Mouse (Mus musculus): ENCODE results near the gene S100a4. TPM values are rescaled to one million over a fixed set of nuclear protein-coding genes. Genes with fewer than 3 reads are reported as not detected.

Gene S100a4
- polyA plus RNA-seq, 1 experiment from 2014 or later, result 1.6 TPM

DNA sequence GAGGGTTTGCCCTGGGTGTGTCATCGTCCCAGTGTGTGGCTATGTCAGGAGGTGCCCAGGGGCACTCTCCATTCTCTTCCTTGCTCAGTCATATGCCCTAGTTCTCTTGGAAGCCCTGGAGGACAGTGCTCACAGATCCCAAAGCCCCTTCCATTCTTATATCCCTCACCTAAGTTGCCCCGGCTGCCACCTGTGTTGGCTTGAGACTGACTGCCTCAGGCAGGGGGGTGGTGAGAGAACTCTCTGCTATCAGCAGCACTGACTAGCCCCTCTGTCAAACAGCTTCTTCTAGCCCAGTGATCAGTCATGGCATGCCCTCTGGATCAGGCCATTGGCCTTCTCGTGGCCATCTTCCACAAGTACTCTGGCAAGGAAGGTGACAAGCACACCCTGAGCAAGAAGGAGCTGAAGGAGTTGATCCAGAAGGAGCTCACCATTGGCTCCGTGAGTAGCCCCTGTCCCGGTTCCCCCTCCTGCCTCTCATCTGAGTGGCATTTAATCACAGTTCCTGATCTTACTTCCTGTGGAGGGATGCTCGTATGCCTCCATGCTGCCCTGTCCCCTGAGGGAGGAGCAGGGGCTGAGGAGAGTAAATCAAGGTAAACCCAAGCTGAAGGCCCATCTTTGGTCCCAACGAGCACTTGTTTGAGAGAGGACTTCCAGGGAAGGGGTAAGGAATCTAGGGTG, 10.0 kb downstream of the S100a4 start:
- H3K36me3 ChIP-seq (ENCODE audit: poor library complexity, severe bottlenecking), result no peaks in the 10 kb centered on the region
- H3K27me3 ChIP-seq, result 0 out of 2 replicates have a peak, but pooled peaks cover 7% of the 10 kb centered on the region
- H3K4me1 ChIP-seq, result peaks cover 6% of the 10 kb centered on the region; the same call in 1 of the 2 replicates
- H3K4me2 ChIP-seq, result peak overlapping the region; percentile 62
- no peaks in the 10 kb centered on the region for H3K9me3 ChIP-seq (replicated peaks)
- H3K27ac ChIP-seq, result no peak overlapping the region
- H3K9ac ChIP-seq, result no peak overlapping the region
- 73% methylated on average over 7 of the region's 7 CpGs for WGBS
- peak overlapping the region; percentile 30; the same call in 1 of the 2 replicates for H3K4me3 ChIP-seq
- ATAC-seq, result no peak

DNA sequence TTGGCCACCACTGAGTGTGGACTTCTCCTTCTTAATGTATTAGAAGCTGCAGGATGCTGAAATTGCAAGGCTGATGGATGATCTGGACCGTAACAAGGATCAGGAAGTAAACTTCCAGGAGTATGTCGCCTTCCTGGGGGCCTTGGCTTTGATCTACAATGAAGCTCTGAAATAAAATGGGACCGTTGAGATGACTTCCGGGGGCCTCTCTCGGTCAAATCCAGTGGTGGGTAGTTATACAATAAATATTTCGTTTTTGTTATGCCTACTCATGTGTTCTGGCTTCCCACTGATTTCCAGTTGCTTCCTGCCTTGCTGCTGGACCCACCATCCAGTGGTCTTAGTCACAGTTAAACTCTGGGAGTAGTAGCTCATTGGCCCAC, 10.6 kb downstream of the S100a4 start:
- Histone ChIP-seq H3K27ac (no peak overlapping the region), H3K27me3 (0 out of 2 replicates have a peak, but pooled peaks cover 7% of the 10 kb centered on the region), H3K9ac (no peak overlapping the region), H3K9me3 (replicated peaks) (no peaks in the 10 kb centered on the region), H3K4me3 (no peak overlapping the region), H3K4me2 (no peak overlapping the region), H3K4me1 (peaks cover 6% of the 10 kb centered on the region; the same call in 1 of the 2 replicates), H3K36me3 (ENCODE audit: poor library complexity, severe bottlenecking) (no peaks in the 10 kb centered on the region)
- 86% methylated on average over 6 of the region's 6 CpGs for WGBS
- no peak for ATAC-seq

DNA sequence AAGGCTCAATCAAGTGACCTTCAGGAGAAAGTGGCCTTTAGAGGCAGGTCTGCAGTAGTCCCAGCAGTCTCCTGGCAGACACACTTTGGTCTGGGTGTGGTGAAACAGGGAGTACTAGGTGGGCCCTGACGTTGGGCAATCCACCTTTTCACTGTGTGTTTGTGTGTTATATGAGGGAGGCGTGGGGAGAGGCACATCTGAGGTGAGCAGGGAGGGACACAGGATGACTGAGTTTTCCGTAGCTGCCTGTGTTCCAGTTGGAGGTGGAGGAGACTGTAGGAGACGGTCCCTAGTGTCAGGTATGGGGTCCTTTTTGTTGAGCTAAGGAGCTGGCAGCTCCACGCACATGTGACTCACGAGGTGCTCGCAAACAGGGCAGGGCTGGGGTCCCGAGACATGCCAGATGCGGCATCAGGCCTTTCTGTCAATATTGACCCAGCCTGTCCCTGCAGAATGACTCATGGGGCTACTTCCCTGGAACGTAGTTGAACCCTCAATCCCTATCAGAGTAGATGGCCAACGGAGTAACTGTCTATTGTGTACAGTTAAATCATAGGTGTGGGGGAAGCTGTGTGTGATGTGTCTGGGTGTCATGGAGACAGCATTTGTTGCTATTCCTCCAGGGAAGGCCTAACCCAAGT, 11.2 kb downstream of the S100a4 start:
- peaks cover 6% of the 10 kb centered on the region; the same call in 1 of the 2 replicates for H3K4me1 ChIP-seq
- 0 out of 2 replicates have a peak, but pooled peaks cover 7% of the 10 kb centered on the region for H3K27me3 ChIP-seq
- no peak overlapping the region for H3K27ac ChIP-seq
- 0 out of 2 replicates have a peak, but pooled peaks have one; percentile 12 for ATAC-seq
- no peak overlapping the region for H3K4me2 ChIP-seq
- H3K36me3 ChIP-seq (ENCODE audit: poor library complexity, severe bottlenecking), result no peaks in the 10 kb centered on the region
- no peak overlapping the region for H3K9ac ChIP-seq
- H3K9me3 ChIP-seq (replicated peaks), result no peaks in the 10 kb centered on the region
- 86% methylated on average over 11 of the region's 11 CpGs for WGBS
- H3K4me3 ChIP-seq, result no peak overlapping the region

DNA sequence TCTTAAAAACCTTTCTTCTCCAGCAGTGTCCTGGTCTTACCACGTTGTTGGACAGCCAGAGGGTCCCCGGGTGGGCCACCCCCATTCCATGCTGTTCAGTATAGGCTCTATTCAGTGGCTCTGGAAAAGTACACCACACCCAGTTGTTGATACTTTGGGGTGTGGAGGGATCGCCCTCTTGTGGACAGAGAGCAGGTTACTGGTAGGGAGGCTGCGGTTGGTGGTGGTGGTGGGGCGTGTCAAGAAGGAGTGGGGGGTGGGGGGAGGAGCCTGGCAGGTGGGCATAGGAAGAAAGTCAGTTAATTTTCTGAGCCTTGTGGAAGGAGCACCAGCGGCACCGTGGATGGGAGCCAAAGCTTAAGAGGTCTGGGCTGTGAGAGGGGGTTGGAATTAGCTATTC, 11.8 kb downstream of the S100a4 start:
- Histone ChIP-seq H3K27ac (no peak overlapping the region), H3K9me3 (replicated peaks) (no peaks in the 10 kb centered on the region), H3K9ac (no peak overlapping the region), H3K27me3 (0 out of 2 replicates have a peak, but pooled peaks cover 7% of the 10 kb centered on the region), H3K36me3 (ENCODE audit: poor library complexity, severe bottlenecking) (no peaks in the 10 kb centered on the region), H3K4me1 (peaks cover 6% of the 10 kb centered on the region; the same call in 1 of the 2 replicates), H3K4me3 (no peak overlapping the region), H3K4me2 (no peak overlapping the region)
- 7% methylated on average over 7 of the region's 7 CpGs for WGBS
- ATAC-seq, result peak; percentile 72

DNA sequence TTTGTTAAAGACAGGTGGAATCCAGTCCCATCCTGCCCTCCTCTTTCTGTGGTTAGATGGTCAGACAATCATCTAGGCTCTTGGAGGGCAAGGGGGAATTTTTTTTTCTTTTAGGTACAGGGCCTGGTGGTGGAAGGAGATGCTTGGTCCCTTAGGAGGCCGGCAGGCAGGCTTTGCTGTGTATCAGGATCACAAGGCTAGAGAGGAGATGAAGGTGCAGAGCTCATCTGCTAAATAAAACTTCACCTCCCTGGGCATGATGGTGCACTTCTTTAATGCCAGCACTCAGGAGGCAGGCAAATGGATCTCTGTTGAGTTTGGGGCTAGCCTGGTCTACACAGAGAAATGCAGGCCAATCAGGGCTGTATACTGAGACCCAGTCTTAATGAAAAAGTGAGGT, 12.3 kb downstream of the S100a4 start:
- H3K4me3 ChIP-seq, result no peak overlapping the region
- H3K9ac ChIP-seq, result no peak overlapping the region
- no peak overlapping the region for H3K4me2 ChIP-seq
- no peaks in the 10 kb centered on the region for H3K9me3 ChIP-seq (replicated peaks)
- H3K4me1 ChIP-seq, result peaks cover 6% of the 10 kb centered on the region; the same call in 1 of the 2 replicates
- 0 out of 2 replicates have a peak, but pooled peaks cover 7% of the 10 kb centered on the region for H3K27me3 ChIP-seq
- 74% methylated on average over 1 of the region's 1 CpGs for WGBS
- no peaks in the 10 kb centered on the region for H3K36me3 ChIP-seq (ENCODE audit: poor library complexity, severe bottlenecking)
- no peak for ATAC-seq
- H3K27ac ChIP-seq, result no peak overlapping the region

DNA sequence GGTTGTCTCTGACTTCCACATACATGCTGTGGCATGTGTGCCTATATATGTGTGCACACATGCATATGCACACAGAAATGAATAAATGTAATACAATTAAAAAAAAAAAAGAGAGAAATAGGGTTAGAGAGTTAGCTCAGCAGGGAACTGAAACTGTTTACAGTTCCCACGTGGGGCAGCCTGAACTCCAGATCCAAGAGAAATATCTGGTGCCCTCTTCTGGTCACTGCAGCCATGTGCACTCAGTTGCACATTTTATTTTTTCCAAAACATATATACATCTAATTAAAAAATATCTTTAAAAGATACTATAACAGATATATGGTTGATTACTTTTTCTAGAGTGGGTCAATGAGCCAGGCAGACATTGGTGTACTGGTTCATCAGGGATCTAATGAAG, 14.0 kb downstream of the S100a4 start:
- Histone ChIP-seq H3K36me3 (ENCODE audit: poor library complexity, severe bottlenecking) (no peaks in the 10 kb centered on the region), H3K27ac (no peak overlapping the region), H3K4me3 (no peak overlapping the region), H3K4me2 (no peak overlapping the region), H3K4me1 (peaks cover 6% of the 10 kb centered on the region; the same call in 1 of the 2 replicates), H3K27me3 (0 out of 2 replicates have a peak, but pooled peaks cover 7% of the 10 kb centered on the region), H3K9ac (no peak overlapping the region), H3K9me3 (replicated peaks) (no peaks in the 10 kb centered on the region)
- WGBS, result 14% methylated on average over 1 of the region's 1 CpGs
- no peak for ATAC-seq

DNA sequence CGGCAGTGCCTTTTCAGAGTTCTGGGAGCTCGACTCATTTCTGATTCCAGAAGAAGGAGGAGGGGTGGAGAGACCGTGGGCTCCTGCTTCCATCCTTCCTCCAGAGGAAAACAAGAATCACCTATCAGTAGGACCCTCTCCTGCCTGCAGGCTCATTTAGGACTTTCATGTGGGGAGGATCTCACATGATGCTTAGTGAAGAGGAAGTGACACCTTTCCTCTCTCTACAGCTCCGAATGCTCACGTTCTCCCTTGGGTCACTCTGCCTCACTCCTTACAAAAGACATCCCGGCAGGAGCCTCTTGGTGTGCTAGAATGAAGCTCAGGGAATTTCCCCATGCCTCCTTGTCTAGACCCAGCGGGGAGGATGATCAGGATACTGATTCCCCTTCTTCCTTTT, 18.0 kb downstream of the S100a4 start:
- no peak overlapping the region for H3K4me2 ChIP-seq
- 64% methylated on average over 7 of the region's 7 CpGs for WGBS
- H3K9me3 ChIP-seq (replicated peaks), result no peaks in the 10 kb centered on the region
- H3K36me3 ChIP-seq (ENCODE audit: poor library complexity, severe bottlenecking), result no peaks in the 10 kb centered on the region
- no peak overlapping the region for H3K9ac ChIP-seq
- H3K27me3 ChIP-seq, result no peaks in the 10 kb centered on the region
- H3K4me1 ChIP-seq, result peaks cover 26% of the 10 kb centered on the region
- no peak overlapping the region for H3K4me3 ChIP-seq
- ATAC-seq, result no peak
- no peak overlapping the region for H3K27ac ChIP-seq

DNA sequence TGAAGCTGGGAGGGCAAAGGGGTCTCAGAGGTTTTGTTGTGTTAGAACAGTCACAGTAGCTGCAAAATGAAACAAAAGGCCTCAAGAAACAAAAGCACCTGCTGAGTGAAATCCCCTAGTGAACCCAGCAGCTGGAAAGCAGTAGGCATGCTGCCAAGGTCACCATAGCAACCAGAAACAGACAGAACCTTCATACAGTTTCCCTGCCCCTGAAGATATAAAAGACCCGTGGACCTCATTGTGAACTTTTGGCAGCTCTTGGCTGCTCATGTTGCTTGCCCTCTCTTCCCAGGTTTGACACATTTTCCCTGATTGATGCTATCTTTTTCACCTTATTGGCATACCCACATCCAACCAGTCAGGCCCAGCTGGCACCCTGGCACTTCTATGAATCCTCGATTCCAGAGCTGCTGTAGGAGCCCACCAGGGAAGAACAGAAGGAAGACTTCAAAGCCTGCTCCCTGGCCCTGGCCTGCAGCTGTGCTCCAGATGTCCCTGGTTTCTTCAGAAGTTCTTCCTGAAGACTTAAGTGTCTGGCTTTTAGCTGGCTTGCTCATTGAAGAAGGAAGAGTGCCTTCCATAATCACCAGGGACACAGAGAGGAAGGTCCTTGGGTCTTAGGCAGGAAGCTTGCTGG, 20.0 kb downstream of the S100a4 start:
- H3K27me3 ChIP-seq, result no peaks in the 10 kb centered on the region
- 5% methylated on average over 2 of the region's 2 CpGs for WGBS
- H3K4me3 ChIP-seq, result no peak overlapping the region

DNA sequence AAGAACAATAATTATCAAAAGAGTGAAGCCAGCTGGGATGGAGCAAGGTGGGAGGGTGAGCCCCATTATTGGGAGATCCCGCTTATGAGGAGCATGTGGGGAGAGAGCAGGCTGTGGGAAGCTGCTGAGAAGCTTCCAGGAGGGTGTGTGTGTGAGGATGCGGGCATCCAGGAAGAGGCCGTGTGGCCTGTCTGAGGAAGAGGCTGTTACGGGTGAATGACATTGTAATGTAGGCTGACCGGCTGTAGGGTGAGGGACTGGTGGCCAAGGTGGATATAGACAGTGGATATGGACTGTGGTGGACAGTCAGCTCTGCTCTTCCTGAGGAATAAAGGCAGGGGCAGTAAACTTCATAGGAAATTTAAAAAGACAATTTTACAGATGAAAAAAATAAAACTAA, 21.9 kb downstream of the S100a4 start:
- Histone ChIP-seq H3K36me3 (ENCODE audit: poor library complexity, severe bottlenecking) (no peaks in the 10 kb centered on the region), H3K4me1 (peaks cover 26% of the 10 kb centered on the region), H3K9me3 (replicated peaks) (no peaks in the 10 kb centered on the region), H3K27ac (no peak overlapping the region), H3K27me3 (no peaks in the 10 kb centered on the region), H3K9ac (no peak overlapping the region), H3K4me2 (no peak overlapping the region), H3K4me3 (no peak overlapping the region)
- 0 out of 2 replicates have a peak, but pooled peaks have one; percentile 23 for ATAC-seq
- WGBS, result 73% methylated on average over 5 of the region's 5 CpGs

More for the DNA sequence above, 20.0 kb downstream of the S100a4 start:
- H3K9ac ChIP-seq, result no peak overlapping the region
- H3K4me2 ChIP-seq, result 0 out of 2 replicates have a peak overlapping the region, but pooled peaks have one; percentile 7
- ATAC-seq, result peak; percentile 71; the same call in 1 of the 2 replicates
- no peaks in the 10 kb centered on the region for H3K36me3 ChIP-seq (ENCODE audit: poor library complexity, severe bottlenecking)
- no peaks in the 10 kb centered on the region for H3K9me3 ChIP-seq (replicated peaks)
- peaks cover 26% of the 10 kb centered on the region for H3K4me1 ChIP-seq
- H3K27ac ChIP-seq, result peak overlapping the region; percentile 54

DNA sequence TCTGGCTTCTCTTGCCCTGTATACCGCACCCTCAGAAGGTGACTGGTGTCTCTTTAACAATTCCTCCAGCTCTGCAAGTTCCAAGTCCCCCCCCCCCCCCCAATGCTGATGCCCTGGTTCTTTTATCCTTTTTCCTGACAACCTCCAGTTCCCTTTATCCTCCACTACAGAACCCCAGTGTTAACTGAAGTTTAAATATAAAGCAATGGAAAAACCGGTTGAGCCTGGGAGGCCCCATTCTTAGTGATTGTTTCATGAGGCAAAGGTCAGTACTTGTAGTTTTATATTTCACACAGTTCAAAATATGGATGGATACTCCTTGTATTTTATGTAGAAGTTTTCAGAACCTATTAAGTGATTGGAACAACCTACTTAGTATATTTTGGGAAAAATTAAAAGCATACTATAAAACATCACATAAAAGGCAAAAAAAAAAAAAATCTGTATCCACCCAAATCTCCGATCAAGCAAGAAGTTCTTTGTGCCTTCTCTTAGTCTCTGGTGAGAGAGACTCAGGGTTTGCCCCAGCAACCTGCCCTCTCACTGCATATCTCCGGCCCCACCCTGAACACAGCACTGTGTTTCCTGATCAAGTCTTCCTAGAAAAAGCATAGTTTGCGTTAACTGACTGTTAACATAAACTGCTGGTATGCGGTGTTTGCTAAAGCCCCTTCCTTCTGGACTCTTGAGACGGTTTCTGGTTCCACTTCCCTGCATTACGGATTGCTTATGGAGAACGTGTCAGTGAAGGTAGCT, 22.9 kb downstream of the S100a4 start:
- Histone ChIP-seq H3K9me3 (replicated peaks) (no peaks in the 10 kb centered on the region), H3K4me1 (peaks cover 26% of the 10 kb centered on the region), H3K4me2 (no peak overlapping the region), H3K9ac (no peak overlapping the region), H3K4me3 (no peak overlapping the region), H3K27me3 (no peaks in the 10 kb centered on the region), H3K27ac (no peak overlapping the region), H3K36me3 (ENCODE audit: poor library complexity, severe bottlenecking) (no peaks in the 10 kb centered on the region)
- WGBS, result 82% methylated on average over 9 of the region's 9 CpGs
- no peak for ATAC-seq

DNA sequence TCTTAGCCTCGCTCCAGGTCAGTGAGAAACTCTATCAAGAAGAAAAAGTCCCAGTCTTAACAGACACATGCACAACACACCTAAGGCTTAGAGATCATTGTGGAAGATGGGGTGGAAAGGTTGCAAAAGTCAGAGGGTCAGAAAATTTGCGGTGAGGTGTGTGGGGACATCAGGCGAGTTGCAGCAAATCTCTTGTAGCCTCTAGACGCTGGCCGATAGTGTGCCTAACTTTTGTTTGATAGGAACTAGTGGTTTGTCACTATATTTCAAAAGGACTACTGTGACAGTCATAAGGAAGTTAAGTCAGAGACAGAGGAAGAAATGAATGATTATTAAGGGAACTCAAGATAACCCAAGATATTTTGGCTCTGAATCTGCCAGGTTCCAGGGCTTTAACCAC, 23.8 kb downstream of the S100a4 start:
- no peak for ATAC-seq
- Histone ChIP-seq H3K9ac (no peak overlapping the region), H3K9me3 (replicated peaks) (no peaks in the 10 kb centered on the region), H3K36me3 (ENCODE audit: poor library complexity, severe bottlenecking) (no peaks in the 10 kb centered on the region), H3K27ac (no peak overlapping the region), H3K4me2 (no peak overlapping the region), H3K4me1 (peaks cover 26% of the 10 kb centered on the region), H3K4me3 (no peak overlapping the region), H3K27me3 (no peaks in the 10 kb centered on the region)
- 94% methylated on average over 5 of the region's 5 CpGs for WGBS
